Mouse (Mus musculus) G1E (cell line): ENCODE measurements around the gene Zfp787. TPM values are rescaled to one million over a fixed set of nuclear protein-coding genes. Genes with fewer than 3 reads are reported as not detected.

Experiments
- ATAC-seq: 2 replicates; pipeline ENCODE4 v1.8.0; 2016; ENCODE audit warnings: mild to moderate bottlenecking; ENCODE audit not compliant: insufficient number of reproducible peaks, poor library complexity, low FRiP score, severe bottlenecking; ENCODE audit errors: extremely low read depth
- DNase-seq: peaks from one replicate; pipeline ENCODE4 v3.0.0; 2012; ENCODE audit warnings: low spot score
- H3K27me3 ChIP-seq: 2 replicates; pipeline ENCODE4 v1.6.1; 2012; ENCODE audit warnings: mild to moderate bottlenecking, low read length, inconsistent platforms; ENCODE audit not compliant: insufficient read depth
- H3K36me3 ChIP-seq: replicated peaks from 2 replicates; pipeline ENCODE3; 2012; ENCODE audit warnings: mild to moderate bottlenecking, inconsistent platforms
- H3K4me1 ChIP-seq: 2 replicates; pipeline ENCODE4 v1.6.1; 2012; ENCODE audit warnings: low read depth, low read length, inconsistent platforms, mixed read lengths; ENCODE audit not compliant: insufficient read depth
- H3K4me3 ChIP-seq: 2 replicates; pipeline ENCODE4 v1.5.1; 2012; ENCODE audit warnings: low read depth, mild to moderate bottlenecking, inconsistent platforms, low read length, moderate library complexity, mixed read lengths
- H3K9me3 ChIP-seq: replicated peaks from 2 replicates; pipeline ENCODE4 v1.6.1; 2012; ENCODE audit warnings: inconsistent platforms
- CTCF ChIP-seq: IDR thresholded peaks from 2 replicates; pipeline ENCODE4 v1.5.1; 2012; ENCODE audit warnings: low read depth, low read length, inconsistent platforms, mixed read lengths
- GATA1 ChIP-seq: IDR thresholded peaks from 2 replicates; pipeline ENCODE4 v1.6.1; 2012; ENCODE audit warnings: borderline replicate concordance, low read length, inconsistent platforms, mixed read lengths
- GATA2 ChIP-seq: IDR thresholded peaks from 2 replicates; pipeline ENCODE4 v1.6.1; 2012; ENCODE audit warnings: low read depth, low read length, inconsistent platforms, borderline replicate concordance
- POLR2AphosphoS5 ChIP-seq: IDR thresholded peaks from 2 replicates; pipeline ENCODE4 v1.6.1; 2012; ENCODE audit warnings: low read depth, low read length, inconsistent platforms; ENCODE audit not compliant: insufficient replicate concordance
- TAL1 ChIP-seq: conservative IDR thresholded peaks from 2 replicates; pipeline ENCODE4 v1.6.1; 2012; ENCODE audit warnings: low read depth, low read length, inconsistent platforms, mixed read lengths
- polyA plus RNA-seq: library from polyadenylated mRNA; stranded (reverse); fragments of >175 nt; gene quantifications from 2 replicates; pipeline ENCODE4 v1.2.3, GENCODE M21; 2012
- total RNA-seq, 2 experiments: library from RNA; stranded (forward) in 1 of 2; stranded (reverse) in 1 of 2; fragments of 200-1000 nt in 1 of 2; fragments of >200 nt in 1 of 2; fragmentation: Nextera tagmentation in 1 of 2; gene quantifications; 2 replicates each; pipeline ENCODE4 v1.2.3; 2014 to 2017

Zfp787 gene
- 23.5 and 36.9 TPM in 2 replicates for total RNA-seq (2014; fragmentation: Nextera tagmentation)
- 33.1 and 39.0 TPM in 2 replicates for total RNA-seq (2017)
- polyA plus RNA-seq, result 47.7 and 49.8 TPM in 2 replicates

GRCm38 (mm10) chr7:6155901-6156411 lies at the start of gene Zfp787:
Zfp787 (minus strand) TSS chr7:6155997.
- no peak for TF ChIP-seq GATA2
- TF ChIP-seq CTCF, result no peak
- TF ChIP-seq TAL1, result no peak
- TF ChIP-seq GATA1, result no peak
- TF ChIP-seq POLR2AphosphoS5, result no peak
- H3K4me1 ChIP-seq, result peaks cover 59% of the 10 kb centered on the region
- H3K36me3 ChIP-seq, result peaks cover 31% of the 10 kb centered on the region
- no peaks in the 10 kb centered on the region for H3K27me3 ChIP-seq
- H3K9me3 ChIP-seq, result no peaks in the 10 kb centered on the region
- peak within 1 kb of the TSS; percentile 90 for H3K4me3 ChIP-seq
- DNase-seq, result peak; percentile 97
- peak; percentile 89 for ATAC-seq

- TF ChIP-seq POLR2AphosphoS5, result no peak
- no peak for TF ChIP-seq GATA1
- TF ChIP-seq CTCF, result no peak
- no peak for TF ChIP-seq GATA2
- TF ChIP-seq TAL1, result no peak
- H3K4me1 ChIP-seq, result no peaks in the 10 kb centered on the region
- H3K4me3 ChIP-seq, result no peak overlapping the region
- ATAC-seq (no peak), DNase-seq (no peak)
- H3K27me3 ChIP-seq, result no peaks in the 10 kb centered on the region
- H3K36me3 ChIP-seq, result no peaks in the 10 kb centered on the region
- H3K9me3 ChIP-seq, result no peaks in the 10 kb centered on the region
Measured at GRCm38 (mm10) chr7:6204200-6204599, 48.4 kb upstream of the Zfp787 start.

GRCm38 (mm10) chr7:6196790-6197189 lies 41.0 kb upstream of the Zfp787 start, which contains the start of gene Galp:
Galp (plus strand) TSS chr7:6197090.
- no peak for DNase-seq
- Histone ChIP-seq H3K4me1 (no peaks in the 10 kb centered on the region), H3K27me3 (peaks cover 5% of the 10 kb centered on the region), H3K36me3 (no peaks in the 10 kb centered on the region), H3K4me3 (no peak within 1 kb of the TSS), H3K9me3 (no peaks in the 10 kb centered on the region)
- TF ChIP-seq POLR2AphosphoS5, result no peak
- no peak for ATAC-seq

- no peaks in the 10 kb centered on the region for H3K36me3 ChIP-seq
- no peaks in the 10 kb centered on the region for H3K9me3 ChIP-seq
- DNase-seq, result no peak
- ATAC-seq, result no peak; the same call in 1 of the 2 replicates
- TF ChIP-seq GATA1 (no peak), CTCF (peak; percentile 33; the same call in 1 of the 2 replicates)
- H3K4me1 ChIP-seq, result no peaks in the 10 kb centered on the region
- peaks cover 5% of the 10 kb centered on the region for H3K27me3 ChIP-seq
- H3K4me3 ChIP-seq, result no peak overlapping the region
Measured at GRCm38 (mm10) chr7:6195777-6196176, 40.0 kb upstream of the Zfp787 start.

- ATAC-seq, result peak; percentile 51; the same call in 1 of the 2 replicates
- peak; percentile 52 for DNase-seq
- Histone ChIP-seq H3K36me3 (peaks cover 16% of the 10 kb centered on the region), H3K9me3 (no peaks in the 10 kb centered on the region), H3K4me3 (no peak overlapping the region), H3K4me1 (no peaks in the 10 kb centered on the region), H3K27me3 (peaks cover 5% of the 10 kb centered on the region)
- TF ChIP-seq GATA1 (no peak), CTCF (peak; percentile 82)
Measured at GRCm38 (mm10) chr7:6194129-6194528, 38.3 kb upstream of the Zfp787 start.

GRCm38 (mm10) chr7:6191376-6191775 lies 35.6 kb upstream of the Zfp787 start:
- DNase-seq, result peak; percentile 26
- Histone ChIP-seq H3K9me3 (no peaks in the 10 kb centered on the region), H3K36me3 (peaks cover 44% of the 10 kb centered on the region), H3K27me3 (no peaks in the 10 kb centered on the region), H3K4me3 (no peak overlapping the region), H3K4me1 (no peaks in the 10 kb centered on the region)
- ATAC-seq, result 0 out of 2 replicates have a peak, but pooled peaks have one; percentile 43
- TF ChIP-seq CTCF (peak; percentile 80), POLR2AphosphoS5 (no peak)

- H3K4me3 ChIP-seq, result no peak overlapping the region
- no peaks in the 10 kb centered on the region for H3K4me1 ChIP-seq
- DNase-seq (no peak), ATAC-seq (no peak)
- peaks cover 60% of the 10 kb centered on the region for H3K36me3 ChIP-seq
- H3K27me3 ChIP-seq, result no peaks in the 10 kb centered on the region
- no peak for TF ChIP-seq TAL1
- H3K9me3 ChIP-seq, result no peaks in the 10 kb centered on the region
Measured at GRCm38 (mm10) chr7:6189542-6189941, 33.7 kb upstream of the Zfp787 start.
